Mouse (Mus musculus) spleen, adult 2 months (tissue): Measurements from ENCODE around the gene Ebf3. TPM values are rescaled to one million over a fixed set of nuclear protein-coding genes. Genes with fewer than 3 reads are reported as not detected.

Source experiments
- DNase-seq, 2 experiments: peaks; one replicate each; pipeline versions ENCODE4 v3.0.0 to v3.0.0-alpha.2; 2012 to 2021; ENCODE audit warnings: low spot score in 2 of 2, low read depth in 1 of 2
- H3K27ac ChIP-seq: fragments of 200-500 bp; 2 replicates; pipeline ENCODE4 v1.5.1; 2012; ENCODE audit warnings: low read length, inconsistent platforms; ENCODE audit not compliant: insufficient read depth
- H3K27me3 ChIP-seq: fragments of 200-500 bp; 2 replicates; pipeline ENCODE4 v1.6.1; 2012; ENCODE audit warnings: mild to moderate bottlenecking, moderate library complexity, low read length, inconsistent platforms; ENCODE audit not compliant: control insufficient read depth, insufficient read depth
- H3K36me3 ChIP-seq: fragments of 200-500 bp; 2 replicates; pipeline ENCODE4 v1.6.1; 2012; ENCODE audit warnings: mild to moderate bottlenecking, low read length, inconsistent platforms; ENCODE audit not compliant: control insufficient read depth, insufficient read depth
- H3K4me1 ChIP-seq: fragments of 200-500 bp; 2 replicates; pipeline ENCODE4 v1.6.1; 2011; ENCODE audit warnings: inconsistent platforms; ENCODE audit not compliant: control insufficient read depth, insufficient read depth, insufficient read length
- H3K4me3 ChIP-seq: fragments of 200-500 bp; 2 replicates; pipeline ENCODE4 v1.5.1; 2011; ENCODE audit warnings: mild to moderate bottlenecking, inconsistent platforms; ENCODE audit not compliant: insufficient read depth, insufficient read length; ENCODE audit errors: extremely low read depth
- CTCF ChIP-seq: fragments of 200-500 bp; IDR thresholded peaks from 2 replicates; pipeline ENCODE4 v1.5.1; 2011; ENCODE audit warnings: mild to moderate bottlenecking, inconsistent platforms; ENCODE audit not compliant: insufficient read depth, insufficient read length, insufficient replicate concordance; ENCODE audit errors: extremely low read depth
- POLR2A ChIP-seq: fragments of 200-500 bp; IDR thresholded peaks from 2 replicates; pipeline ENCODE4 v1.6.1; 2011; ENCODE audit warnings: low read depth, low read length, inconsistent platforms
- WGBS: fragments of 180-500 bp; shearing (Covaris S2); methylation state at CpG from one replicate; pipeline ENCODE4 v1.1.7; 2018; 5-methylcytosine and 5-hydroxymethylcytosine counted together
- polyA plus RNA-seq: library from polyadenylated mRNA; depleted of rRNA; stranded (reverse); fragments of >200 nt; gene quantifications from 2 replicates; pipeline ENCODE4 v1.2.3, GENCODE M21; 2012

The Ebf3 gene
- polyA plus RNA-seq, 1 experiment: 0.12 TPM

- WGBS: 93% methylated on average over 15 of the region's 15 CpGs
- DNase-seq: no peak
- H3K4me3 ChIP-seq: no peak overlapping the region
- no peaks in the 10 kb centered on the region for H3K27me3 ChIP-seq
- TF ChIP-seq POLR2A (no peak), CTCF (no peak)
- H3K36me3 ChIP-seq: no peaks in the 10 kb centered on the region
- no peaks in the 10 kb centered on the region for H3K4me1 ChIP-seq
- H3K27ac ChIP-seq: no peak overlapping the region
Measured at GRCm38 (mm10) chr7:137198921-137199320, 115.3 kb downstream of the Ebf3 start.

GRCm38 (mm10) chr7:137197118-137198030 is 116.9 kb downstream of the Ebf3 start:
- Histone ChIP-seq H3K4me1 (no peaks in the 10 kb centered on the region), H3K36me3 (no peaks in the 10 kb centered on the region), H3K27me3 (no peaks in the 10 kb centered on the region), H3K27ac (no peak overlapping the region), H3K4me3 (no peak overlapping the region)
- TF ChIP-seq POLR2A: no peak
- TF ChIP-seq CTCF: no peak
- 89% methylated on average over 23 of the region's 23 CpGs for WGBS
- DNase-seq: no peak

GRCm38 (mm10) chr7:137196536-137196935 is 117.7 kb downstream of the Ebf3 start:
- H3K4me3 ChIP-seq: no peak overlapping the region
- H3K4me1 ChIP-seq: no peaks in the 10 kb centered on the region
- DNase-seq: no peak
- H3K36me3 ChIP-seq: no peaks in the 10 kb centered on the region
- no peaks in the 10 kb centered on the region for H3K27me3 ChIP-seq
- WGBS: 79% methylated on average over 6 of the region's 6 CpGs
- TF ChIP-seq CTCF (no peak), POLR2A (no peak)
- no peak overlapping the region for H3K27ac ChIP-seq

- no peak overlapping the region for H3K27ac ChIP-seq
- H3K4me3 ChIP-seq: no peak overlapping the region
- no peaks in the 10 kb centered on the region for H3K4me1 ChIP-seq
- H3K27me3 ChIP-seq: no peaks in the 10 kb centered on the region
- no peak for DNase-seq
- TF ChIP-seq POLR2A (no peak), CTCF (no peak)
- 87% methylated on average over 7 of the region's 7 CpGs for WGBS
- H3K36me3 ChIP-seq: no peaks in the 10 kb centered on the region
Measured at GRCm38 (mm10) chr7:137192776-137193278, 121.4 kb downstream of the Ebf3 start.

- Histone ChIP-seq H3K4me1 (no peaks in the 10 kb centered on the region), H3K27ac (no peak overlapping the region), H3K4me3 (no peak overlapping the region), H3K27me3 (no peaks in the 10 kb centered on the region), H3K36me3 (no peaks in the 10 kb centered on the region)
- no peak for DNase-seq
- 86% methylated on average over 12 of the region's 12 CpGs for WGBS
- TF ChIP-seq CTCF (no peak), POLR2A (no peak)
Measured at GRCm38 (mm10) chr7:137191889-137192288, 122.4 kb downstream of the Ebf3 start.

- Histone ChIP-seq H3K4me1 (no peaks in the 10 kb centered on the region), H3K36me3 (no peaks in the 10 kb centered on the region), H3K4me3 (no peak overlapping the region), H3K27me3 (no peaks in the 10 kb centered on the region), H3K27ac (no peak overlapping the region)
- DNase-seq: no peak
- TF ChIP-seq CTCF (no peak), POLR2A (no peak)
- WGBS: 74% methylated on average over 9 of the region's 9 CpGs
Measured at GRCm38 (mm10) chr7:137172278-137172677, 142.0 kb downstream of the Ebf3 start.

- no peak for DNase-seq
- TF ChIP-seq POLR2A (no peak), CTCF (no peak)
- Histone ChIP-seq H3K4me1 (no peaks in the 10 kb centered on the region), H3K36me3 (no peaks in the 10 kb centered on the region), H3K4me3 (no peak overlapping the region), H3K27me3 (no peaks in the 10 kb centered on the region), H3K27ac (no peak overlapping the region)
Measured at GRCm38 (mm10) chr7:137159086-137159485, 155.2 kb downstream of the Ebf3 start.
